Mouse (Mus musculus) cerebellum, adult 8-10 months (tissue): ENCODE data around the gene Ap1b1.

Experiments used
- DNase-seq: peaks from one replicate; pipeline ENCODE4 v3.0.0; 2022

Gene Ap1b1

GRCm38 (mm10) chr11:4986695-4987486 lies at the start of gene Ap1b1:
TSS of gene Ap1b1 (plus strand) at chr11:4986824.
- peak; percentile 88 for DNase-seq

DNA sequence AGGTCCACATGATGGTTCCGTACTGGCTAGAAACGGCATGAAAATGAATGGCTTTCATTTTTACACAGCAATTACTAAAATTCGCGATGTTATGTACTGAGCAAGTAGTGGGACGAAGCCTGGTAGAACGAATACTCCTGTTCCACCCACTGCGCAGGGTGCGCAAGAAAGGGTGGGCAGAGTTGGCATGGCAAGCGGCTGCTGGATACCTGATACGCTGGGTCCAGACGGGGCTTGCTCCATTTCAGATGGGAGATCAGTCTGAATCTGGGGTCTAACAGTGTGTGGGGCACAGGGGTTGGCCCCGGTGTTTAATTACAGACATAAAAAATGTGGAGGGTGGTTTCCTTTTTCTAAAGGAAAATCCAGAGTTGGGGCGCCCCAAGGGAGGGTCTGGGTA lies 40.1 kb upstream of the Ap1b1 start:
- no peak for DNase-seq

GRCm38 (mm10) chr11:4946947-4947812 lies 39.4 kb upstream of the Ap1b1 start:
- DNase-seq, result no peak

DNA sequence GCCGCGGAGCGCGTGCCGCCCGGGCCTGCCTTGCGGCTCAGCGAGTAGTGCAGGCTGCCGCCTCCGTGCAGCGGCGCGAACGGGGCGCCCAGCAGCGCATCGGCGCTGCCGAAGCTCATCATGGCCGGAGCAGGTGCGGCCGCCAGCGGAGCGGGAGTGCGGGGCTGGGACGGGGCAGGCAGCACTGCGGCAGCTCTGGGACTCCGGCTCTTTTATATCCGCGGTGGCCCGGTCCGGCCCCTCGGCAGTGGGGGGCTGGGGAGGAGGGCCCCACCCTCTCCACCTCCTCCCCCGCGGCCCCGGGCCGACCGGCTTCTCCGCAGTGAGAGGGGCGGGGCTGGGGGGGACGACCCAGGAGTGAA lies 38.8 kb upstream of the Ap1b1 start, which contains the start of gene Nefh:
Gene Nefh (minus strand): TSS at position 252 of the 362 bp plus-strand sequence.
- DNase-seq, result no peak

DNA sequence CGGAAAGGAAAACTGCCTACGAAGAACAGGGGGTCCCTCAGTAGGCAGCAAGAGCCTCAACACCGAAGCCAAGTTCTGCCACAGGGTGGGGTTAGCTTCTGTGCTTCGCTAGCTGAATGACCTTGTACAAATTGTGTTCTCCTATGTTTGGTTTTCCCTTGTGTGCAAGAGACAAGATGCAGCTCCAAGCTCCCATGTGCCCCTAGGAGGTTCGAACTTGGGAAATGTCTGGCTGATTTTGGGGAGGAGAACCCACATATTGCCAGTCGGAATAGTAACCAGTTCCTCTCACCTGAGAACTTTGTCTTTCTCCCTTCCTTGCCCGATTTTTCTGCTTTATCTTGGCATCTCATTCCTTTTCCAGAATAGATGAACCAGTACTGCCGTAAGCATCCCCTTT lies 37.8 kb upstream of the Ap1b1 start:
- no peak for DNase-seq

DNA sequence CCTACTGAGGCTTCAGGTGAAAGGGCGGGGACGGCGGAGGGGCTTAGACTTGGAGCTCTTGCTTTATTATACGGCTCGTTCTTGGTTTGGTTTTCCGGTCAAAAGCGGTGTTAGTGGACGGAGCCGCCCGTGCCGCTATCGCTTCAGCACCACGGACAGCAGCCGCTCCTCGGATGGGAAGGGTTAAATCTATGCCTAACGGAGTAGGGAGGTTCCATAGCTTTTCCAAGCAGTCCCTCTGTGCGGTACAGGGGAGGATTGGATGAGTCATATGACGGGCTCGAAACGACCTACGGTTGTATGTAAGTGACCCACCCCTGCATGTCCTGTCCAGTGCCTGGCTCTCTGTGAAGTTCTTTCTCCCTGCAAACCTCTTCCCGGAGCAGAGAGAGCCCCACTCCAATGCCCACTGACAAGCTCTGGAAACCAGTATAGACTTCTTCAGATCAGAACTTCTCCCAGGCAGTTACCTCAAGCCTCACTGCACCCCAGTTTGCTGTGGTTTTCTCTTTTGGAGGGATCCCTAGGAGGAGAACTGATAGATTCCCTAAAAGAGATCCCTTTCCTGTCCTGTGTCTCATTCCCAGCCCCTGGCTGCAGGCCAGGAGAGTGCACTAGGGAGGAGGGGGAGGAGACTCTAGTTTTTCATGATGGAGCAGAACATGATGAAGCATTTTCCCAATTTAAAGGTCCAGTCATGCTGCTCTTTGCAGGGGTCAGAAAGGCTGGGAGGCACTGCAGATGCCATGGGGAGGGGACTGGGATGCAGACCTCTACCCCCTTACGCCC lies 37.2 kb upstream of the Ap1b1 start:
- no peak for DNase-seq

- no peak for DNase-seq
These were observed 33.2 kb upstream of the Ap1b1 start for GRCm38 (mm10) chr11:4953401-4953800.

GRCm38 (mm10) chr11:4953918-4954317 lies 32.7 kb upstream of the Ap1b1 start:
- DNase-seq, result no peak

DNA sequence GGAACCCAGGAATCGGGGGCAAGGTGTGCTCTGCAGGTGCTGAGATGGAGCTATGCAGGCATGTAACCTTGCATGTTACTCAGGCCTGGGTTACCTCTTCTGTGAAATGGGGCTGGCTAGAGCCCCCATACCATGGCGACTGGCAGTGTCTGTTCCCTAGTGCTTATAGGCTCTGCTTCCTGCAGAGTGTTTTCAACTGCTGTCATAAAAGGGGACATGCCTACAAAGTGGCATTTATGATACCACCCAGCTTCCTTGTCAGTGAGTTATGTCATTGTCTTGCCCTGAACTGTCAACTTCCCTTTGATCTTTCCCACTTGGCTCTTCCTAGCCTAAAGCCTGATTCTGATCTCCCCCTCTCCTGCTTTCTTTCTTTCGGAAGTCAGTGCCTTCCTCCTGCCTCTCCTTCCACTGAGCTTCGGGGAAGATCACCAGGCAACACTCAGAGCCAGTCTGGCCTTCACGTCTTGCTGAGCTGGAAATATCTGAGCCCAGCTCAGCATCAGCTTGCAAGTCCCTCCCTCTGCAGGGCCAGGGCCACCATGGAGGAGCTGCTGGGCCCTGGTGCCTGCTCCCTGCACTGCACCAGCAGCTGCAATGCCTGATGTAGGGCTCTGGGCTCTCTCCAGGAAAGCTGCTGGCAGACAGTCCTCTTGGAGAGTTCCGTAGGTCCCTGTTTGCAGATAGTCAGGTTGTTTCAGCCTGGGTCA lies 23.4 kb upstream of the Ap1b1 start:
- no peak for DNase-seq

- no peak for DNase-seq
These were observed 20.3 kb upstream of the Ap1b1 start for GRCm38 (mm10) chr11:4966325-4966724.

DNA sequence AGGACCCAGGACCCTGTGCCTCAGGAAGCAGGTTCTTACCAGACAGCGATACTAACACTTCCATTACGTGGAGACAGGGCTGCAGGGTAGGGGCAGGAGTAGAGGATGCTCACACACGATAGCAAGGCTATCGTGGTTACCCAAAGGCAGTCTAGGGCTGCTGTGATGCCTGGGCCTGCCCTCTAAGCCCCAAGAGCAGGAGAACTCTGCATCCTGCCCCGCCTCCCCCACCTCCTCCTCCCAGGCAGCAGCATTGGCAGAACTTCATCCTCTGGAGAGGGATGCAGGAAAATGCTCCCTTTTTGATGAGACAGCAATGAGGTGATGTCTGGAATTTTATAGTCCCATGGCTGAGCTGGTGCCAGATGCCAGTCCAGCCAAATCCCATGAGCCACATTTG lies 19.7 kb upstream of the Ap1b1 start:
- DNase-seq, result no peak

- no peak for DNase-seq
These were observed 19.1 kb upstream of the Ap1b1 start for GRCm38 (mm10) chr11:4967549-4967948.

DNA sequence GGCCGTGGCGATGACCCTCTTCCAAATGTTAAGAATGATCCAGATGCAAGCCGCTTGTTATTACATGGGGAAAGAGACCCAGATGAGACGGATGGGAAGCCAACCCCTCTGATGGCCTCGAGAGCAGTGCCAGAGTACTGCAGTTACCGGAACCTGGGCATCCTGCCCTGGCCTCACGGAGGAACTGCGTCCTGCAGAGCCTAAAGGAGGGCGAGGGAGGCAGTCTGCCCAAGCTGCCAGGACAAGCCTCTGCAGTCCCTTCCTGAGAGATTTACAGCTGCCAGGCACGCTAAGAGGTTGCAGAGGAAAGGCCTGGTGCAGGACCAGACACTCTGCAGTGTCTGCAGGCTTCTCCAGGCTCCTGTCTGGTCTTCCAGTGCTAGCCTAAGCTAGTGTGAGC lies 18.2 kb upstream of the Ap1b1 start:
- DNase-seq, result peak; percentile 47

DNA sequence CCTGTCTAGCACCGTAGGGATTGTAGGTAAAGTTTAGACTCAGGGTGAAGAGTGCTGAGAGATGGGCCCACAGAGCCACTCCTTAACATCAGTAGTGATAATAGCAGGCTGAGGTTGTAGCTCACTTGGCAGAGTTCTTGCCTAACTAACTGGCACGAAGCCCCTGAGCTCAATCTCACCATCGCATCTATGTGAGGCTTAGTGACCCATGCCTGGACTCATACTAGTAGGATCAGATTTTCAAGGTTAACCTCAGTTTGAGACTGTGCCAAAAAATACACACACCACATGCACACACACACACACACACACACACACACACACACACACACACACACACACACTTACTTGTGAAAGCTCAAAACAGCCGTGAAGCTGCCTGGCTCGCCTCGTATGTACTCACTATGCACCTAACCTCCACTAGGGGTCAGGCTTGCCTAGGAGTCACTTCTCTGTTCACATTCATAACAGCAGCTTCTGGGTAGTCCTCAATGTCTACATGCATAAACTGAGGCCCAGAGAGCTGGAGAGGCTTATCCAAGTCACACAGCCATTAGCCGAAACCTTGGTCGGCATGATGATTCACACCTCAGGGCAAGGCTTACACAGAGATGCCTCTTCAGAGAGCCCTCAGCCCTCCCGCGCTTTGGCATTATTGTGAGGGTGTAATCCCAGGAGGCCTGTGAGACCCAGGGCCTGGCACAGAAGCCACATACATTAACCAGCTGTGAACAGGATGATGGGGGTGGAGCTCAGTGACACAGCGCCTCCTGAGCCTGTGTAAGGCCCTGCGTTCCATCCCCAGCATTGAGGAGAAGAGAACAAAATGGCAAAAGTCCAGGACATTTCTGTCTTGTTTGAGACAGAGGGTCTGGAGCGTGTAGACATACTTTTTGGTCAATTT lies 13.4 kb upstream of the Ap1b1 start:
- DNase-seq, result peak; percentile 48

DNA sequence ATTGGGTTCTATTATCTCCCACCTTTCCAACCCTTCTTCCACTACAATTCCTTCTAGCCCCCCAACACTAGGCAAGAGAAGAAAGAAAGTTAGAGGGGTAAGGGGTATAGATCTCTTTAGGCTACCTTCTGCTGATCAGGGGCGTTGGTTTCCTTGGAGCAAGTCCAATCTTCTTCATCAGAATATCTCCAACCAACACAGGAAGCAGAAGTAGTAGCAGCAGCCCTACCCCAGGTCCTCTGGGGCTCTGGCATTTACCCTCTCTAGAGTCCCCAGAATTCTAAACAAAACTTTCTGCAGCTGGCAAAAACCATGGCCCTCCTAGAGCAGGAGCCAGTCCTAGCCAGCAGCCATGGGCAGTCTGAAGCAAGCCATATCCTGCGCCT lies 12.8 kb upstream of the Ap1b1 start:
- no peak for DNase-seq

DNA sequence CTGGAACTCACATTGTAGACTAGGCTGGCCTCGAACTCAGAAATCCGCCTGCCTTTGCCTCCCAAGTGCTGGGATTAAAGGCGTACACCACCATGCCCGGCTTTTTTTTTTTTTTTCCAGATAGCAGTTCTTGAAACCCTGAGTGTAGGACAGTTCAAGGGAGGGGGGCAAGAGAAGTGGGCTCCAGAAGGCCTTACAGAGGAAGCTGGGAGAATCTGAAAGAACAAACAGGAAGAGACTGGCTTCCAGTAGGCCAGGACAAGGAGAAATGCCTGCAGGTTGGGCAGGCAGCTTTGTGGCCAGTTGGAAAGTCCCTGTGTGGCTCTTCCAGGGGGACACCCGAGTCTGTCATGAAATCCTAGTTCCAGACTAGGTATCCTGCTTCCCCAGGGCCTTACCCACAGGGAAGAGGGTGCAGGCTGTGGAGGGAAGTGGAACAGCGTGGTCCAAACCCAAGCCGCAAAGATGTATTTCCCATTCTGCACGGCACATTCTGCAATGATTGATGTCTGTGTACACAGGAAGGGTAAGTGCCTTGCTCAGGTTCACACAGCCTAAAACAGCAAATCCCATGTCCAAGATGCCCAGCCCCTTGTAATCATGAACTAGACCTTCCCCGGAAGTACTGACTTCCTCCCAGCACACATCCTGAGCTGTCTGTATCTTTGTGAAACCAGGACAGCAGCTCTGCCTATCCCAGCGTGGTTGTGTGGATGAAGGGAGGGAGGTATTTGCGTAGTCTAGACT lies 12.1 kb upstream of the Ap1b1 start:
- DNase-seq, result no peak

DNA sequence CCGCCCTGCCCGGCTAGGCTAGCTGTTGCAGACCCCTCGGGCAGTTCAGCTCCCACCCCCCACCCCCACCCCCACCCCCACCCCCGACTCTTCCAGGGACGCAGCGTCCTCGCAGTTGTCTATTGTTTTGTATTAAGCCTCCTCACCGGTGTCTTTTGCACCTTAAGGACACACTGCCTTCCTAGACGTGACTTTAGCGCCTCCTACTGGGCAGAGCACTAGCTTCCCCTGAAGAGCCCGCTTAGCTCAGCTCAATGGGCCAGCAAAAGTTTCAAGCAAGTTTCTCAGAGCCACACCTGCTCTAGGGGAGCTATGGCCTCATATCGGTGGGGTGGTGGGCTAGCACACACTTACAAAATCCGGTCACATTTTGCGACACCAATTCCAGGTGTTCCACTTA lies 11.0 kb upstream of the Ap1b1 start:
- peak; percentile 65 for DNase-seq

DNA sequence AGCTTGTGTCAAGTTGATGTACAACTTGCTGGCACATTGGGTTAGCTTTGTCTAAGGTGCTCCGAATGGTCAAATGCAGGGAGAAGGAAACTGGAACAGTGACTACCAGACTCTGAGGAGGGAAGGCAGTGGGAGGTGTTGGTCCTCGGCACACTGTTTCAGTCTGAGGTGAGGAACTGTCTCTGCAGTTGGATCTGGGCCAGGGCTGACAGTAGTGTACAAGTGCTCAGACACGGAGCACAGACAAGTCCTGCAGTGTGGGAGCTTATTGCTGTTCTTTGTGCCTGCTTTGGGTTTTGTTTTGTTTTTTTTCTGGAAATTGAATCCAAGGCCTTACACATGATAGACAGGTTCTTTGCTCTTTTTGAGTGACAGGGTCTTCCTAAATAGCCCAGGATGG lies 3.6 kb upstream of the Ap1b1 start:
- DNase-seq, result no peak

GRCm38 (mm10) chr11:4983538-4983937 lies 3.1 kb upstream of the Ap1b1 start:
- DNase-seq, result no peak

- DNase-seq, result peak; percentile 45
These were observed 2.4 kb upstream of the Ap1b1 start for GRCm38 (mm10) chr11:4984249-4984648.

GRCm38 (mm10) chr11:4984799-4985198 lies 1.8 kb upstream of the Ap1b1 start:
- DNase-seq, result no peak
